Mouse (Mus musculus) liver, embryonic 16.5 days (tissue): ENCODE data around the gene Tmem59. TPM values are rescaled to one million over a fixed set of nuclear protein-coding genes. Genes with fewer than 3 reads are reported as not detected.

Experiments
- ATAC-seq: fragments of 200-750 bp; cut with Nextera tagmentation; 2 replicates; pipeline ENCODE4 v1.8.0; 2017; ENCODE audit warnings: low read depth, mild to moderate bottlenecking, moderate number of reproducible peaks, moderate library complexity
- H3K27ac ChIP-seq: fragments of 300-500 bp; sonication (generic); 2 replicates; pipeline ENCODE4 v1.5.1; 2014; ENCODE audit warnings: mild to moderate bottlenecking, low read length
- H3K27me3 ChIP-seq: fragments of 300-500 bp; sonication (generic); 2 replicates; pipeline ENCODE4 v1.6.1; 2014; ENCODE audit warnings: low read depth, low read length, mixed read lengths; ENCODE audit not compliant: control insufficient read depth, insufficient read depth
- H3K36me3 ChIP-seq: fragments of 300-500 bp; sonication (generic); 2 replicates; pipeline ENCODE4 v1.6.1; 2014; ENCODE audit warnings: mild to moderate bottlenecking; ENCODE audit not compliant: control insufficient read depth, insufficient read depth
- H3K4me1 ChIP-seq: fragments of 300-500 bp; sonication (generic); 2 replicates; pipeline ENCODE4 v1.6.1; 2014; ENCODE audit warnings: low read depth, low read length, mixed read lengths; ENCODE audit not compliant: control insufficient read depth
- H3K4me2 ChIP-seq: fragments of 300-500 bp; sonication (generic); 2 replicates; pipeline ENCODE4 v1.6.1; 2014; ENCODE audit warnings: low read depth, low read length, mixed read lengths
- H3K4me3 ChIP-seq: fragments of 300-500 bp; sonication (generic); 2 replicates; pipeline ENCODE4 v1.5.1; 2014; ENCODE audit warnings: low read depth, mild to moderate bottlenecking, low read length
- H3K9ac ChIP-seq: fragments of 300-500 bp; sonication (generic); 2 replicates; pipeline ENCODE4 v1.6.1; 2014; ENCODE audit warnings: low read depth, low read length
- H3K9me3 ChIP-seq: fragments of 300-500 bp; sonication (generic); replicated peaks from 2 replicates; pipeline ENCODE4 v1.6.1; 2016; ENCODE audit warnings: low read length; ENCODE audit not compliant: control insufficient read depth
- WGBS: fragments of 180-500 bp; shearing (Covaris S2); extraction: QIAGEN DNeasy Blood & Tissue Kit; methylation state at CpG from one replicate; pipeline ENCODE4 v1.1.7; 2014; ENCODE audit not compliant: insufficient replicate concordance; 5-methylcytosine and 5-hydroxymethylcytosine counted together
- polyA plus RNA-seq: library from polyadenylated mRNA; unstranded; fragments of >200 nt; fragmentation: Nextera tagmentation; extraction: Ambion mirVana; gene quantifications from 2 replicates; pipeline ENCODE4 v1.2.1, GENCODE M21; 2015

Gene Tmem59
- polyA plus RNA-seq: 196 and 197 TPM in 2 replicates

- peaks cover 39% of the 10 kb centered on the region for H3K4me1 ChIP-seq
- WGBS: under 1% methylated on average over 49 of the region's 49 CpGs
- peak; percentile 88 for ATAC-seq
These were observed at the start of gene Tmem59 for GRCm38 (mm10) chr4:107178182-107178829. Gene Tmem59 (plus strand): TSS chr4:107178399.

GRCm38 (mm10) chr4:107129373-107129772, 48.8 kb upstream of the Tmem59 start:
- ATAC-seq: no peak

More at GRCm38 (mm10) chr4:107178182-107178829, at the start of gene Tmem59:
- H3K4me2 ChIP-seq: peak within 1 kb of the TSS; percentile 87
- peak within 1 kb of the TSS; percentile 100 for H3K27ac ChIP-seq
- H3K9me3 ChIP-seq: no peaks in the 10 kb centered on the region
- H3K27me3 ChIP-seq: no peaks in the 10 kb centered on the region
- H3K4me3 ChIP-seq: peak within 1 kb of the TSS; percentile 97
- H3K9ac ChIP-seq: peak within 1 kb of the TSS; percentile 98
- peaks cover 5% of the 10 kb centered on the region for H3K36me3 ChIP-seq

GRCm38 (mm10) chr4:107130534-107130933, 47.7 kb upstream of the Tmem59 start:
- Histone ChIP-seq H3K9ac (no peak overlapping the region), H3K9me3 (no peaks in the 10 kb centered on the region), H3K4me1 (no peaks in the 10 kb centered on the region; the same call in 1 of the 2 replicates), H3K36me3 (no peaks in the 10 kb centered on the region), H3K4me3 (no peak overlapping the region), H3K27ac (no peak overlapping the region), H3K27me3 (no peaks in the 10 kb centered on the region), H3K4me2 (no peak overlapping the region)
- no peak for ATAC-seq
- 24% methylated on average over 9 of the region's 9 CpGs for WGBS

More at GRCm38 (mm10) chr4:107129373-107129772, 48.8 kb upstream of the Tmem59 start:
- Histone ChIP-seq H3K27me3 (no peaks in the 10 kb centered on the region), H3K36me3 (no peaks in the 10 kb centered on the region), H3K4me3 (no peak overlapping the region), H3K4me2 (no peak overlapping the region), H3K9ac (no peak overlapping the region), H3K4me1 (no peaks in the 10 kb centered on the region), H3K27ac (no peak overlapping the region), H3K9me3 (no peaks in the 10 kb centered on the region)
- WGBS: 62% methylated on average over 8 of the region's 8 CpGs

- Histone ChIP-seq H3K36me3 (peaks cover 5% of the 10 kb centered on the region; the same call in 1 of the 2 replicates), H3K27me3 (no peaks in the 10 kb centered on the region), H3K9me3 (no peaks in the 10 kb centered on the region), H3K9ac (no peak overlapping the region), H3K4me1 (no peaks in the 10 kb centered on the region; the same call in 1 of the 2 replicates), H3K27ac (no peak overlapping the region), H3K4me2 (no peak overlapping the region), H3K4me3 (no peak overlapping the region)
- WGBS: 74% methylated on average over 3 of the region's 3 CpGs
- no peak for ATAC-seq
These were observed 43.3 kb upstream of the Tmem59 start for GRCm38 (mm10) chr4:107134891-107135290.

GRCm38 (mm10) chr4:107135663-107136062, 42.5 kb upstream of the Tmem59 start:
- Histone ChIP-seq H3K9me3 (no peaks in the 10 kb centered on the region), H3K36me3 (peaks cover 5% of the 10 kb centered on the region; the same call in 1 of the 2 replicates), H3K4me1 (no peaks in the 10 kb centered on the region; the same call in 1 of the 2 replicates), H3K9ac (no peak overlapping the region), H3K4me2 (no peak overlapping the region), H3K27me3 (no peaks in the 10 kb centered on the region), H3K4me3 (no peak overlapping the region), H3K27ac (no peak overlapping the region)
- WGBS: 64% methylated on average over 5 of the region's 5 CpGs
- no peak for ATAC-seq

- Histone ChIP-seq H3K4me1 (no peaks in the 10 kb centered on the region; the same call in 1 of the 2 replicates), H3K36me3 (peaks cover 5% of the 10 kb centered on the region; the same call in 1 of the 2 replicates), H3K4me2 (no peak overlapping the region), H3K27ac (no peak overlapping the region), H3K9ac (no peak overlapping the region), H3K4me3 (no peak overlapping the region), H3K9me3 (no peaks in the 10 kb centered on the region), H3K27me3 (no peaks in the 10 kb centered on the region)
- no peak for ATAC-seq
- WGBS: 55% methylated on average over 3 of the region's 3 CpGs
These were observed 41.7 kb upstream of the Tmem59 start for GRCm38 (mm10) chr4:107136531-107136930.

GRCm38 (mm10) chr4:107138948-107139835, 39.0 kb upstream of the Tmem59 start:
- no peaks in the 10 kb centered on the region for H3K9me3 ChIP-seq
- no peak overlapping the region for H3K9ac ChIP-seq
- H3K27me3 ChIP-seq: no peaks in the 10 kb centered on the region
- ATAC-seq: no peak
- no peak overlapping the region for H3K4me2 ChIP-seq
- peaks cover 5% of the 10 kb centered on the region; the same call in 1 of the 2 replicates for H3K36me3 ChIP-seq
- H3K4me1 ChIP-seq: no peaks in the 10 kb centered on the region; the same call in 1 of the 2 replicates
- no peak overlapping the region for H3K27ac ChIP-seq
- no peak overlapping the region for H3K4me3 ChIP-seq
- whole genome bisulfite sequencing: 77% methylated on average over 37 of the region's 37 CpGs

- H3K4me1 ChIP-seq: no peaks in the 10 kb centered on the region; the same call in 1 of the 2 replicates
- no peaks in the 10 kb centered on the region for H3K27me3 ChIP-seq
- no peak overlapping the region for H3K4me3 ChIP-seq
- H3K36me3 ChIP-seq: peaks cover 5% of the 10 kb centered on the region; the same call in 1 of the 2 replicates
- WGBS: 55% methylated on average over 13 of the region's 13 CpGs
- H3K9me3 ChIP-seq: no peaks in the 10 kb centered on the region
- H3K27ac ChIP-seq: no peak overlapping the region
- no peak overlapping the region for H3K4me2 ChIP-seq
- ATAC-seq: no peak; the same call in 1 of the 2 replicates
- no peak overlapping the region for H3K9ac ChIP-seq
These were observed 38.2 kb upstream of the Tmem59 start for GRCm38 (mm10) chr4:107139836-107140631.
